Mouse (Mus musculus) kidney, adult 2 months (tissue): ENCODE measurements around the gene Gpc6.

Experiments
- CTCF ChIP-seq: fragments of 200-500 bp; conservative IDR thresholded peaks from 2 replicates; pipeline ENCODE4 v1.5.1; 2011; ENCODE audit warnings: low read depth, mild to moderate bottlenecking, control low read depth, low read length, moderate library complexity, mixed read lengths; ENCODE audit not compliant: insufficient read depth, insufficient read length
- POLR2A ChIP-seq: fragments of 200-500 bp; IDR thresholded peaks from one replicate; pipeline ENCODE4 v1.6.1; 2011; ENCODE audit warnings: low read depth, low read length, control low read depth

DNA sequence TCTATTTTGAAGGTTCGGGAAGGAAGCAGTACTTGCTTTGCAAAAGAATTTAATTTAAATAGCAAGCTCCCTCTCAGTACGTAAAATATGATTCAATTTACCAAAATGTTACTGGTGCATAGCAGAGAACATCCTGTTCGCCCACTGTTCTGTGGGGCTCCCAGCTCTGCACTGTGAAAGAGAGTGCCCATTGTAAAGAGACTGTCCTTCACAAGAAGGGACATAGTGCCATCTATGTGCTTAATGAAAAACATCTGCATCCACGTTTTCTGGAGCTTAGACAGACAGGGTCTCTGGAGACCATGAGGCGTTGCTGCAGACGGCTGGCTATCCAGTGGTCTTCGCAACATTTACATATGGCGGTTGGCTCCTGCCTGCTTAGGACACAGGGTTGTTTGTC, 998.6 kb downstream of the Gpc6 start:
- TF ChIP-seq POLR2A, result no peak
- no peak; the same call in 1 of the 2 replicates for TF ChIP-seq CTCF
